Mouse (Mus musculus) MEL (cell line): ENCODE data around the gene Mtnr1b.

Experiments
- CHD1 ChIP-seq: IDR thresholded peaks from 2 replicates; pipeline ENCODE4 v1.6.1; 2012; ENCODE audit warnings: low read depth, mild to moderate bottlenecking, inconsistent platforms, low read length, improper control_type of control experiment
- CHD2 ChIP-seq: IDR thresholded peaks from 2 replicates; pipeline ENCODE4 v1.6.1; 2011; ENCODE audit warnings: low read length, improper control_type of control experiment
- CTCF ChIP-seq, 3 experiments: IDR thresholded peaks in 2 of 3; conservative IDR thresholded peaks in 1 of 3; 2 replicates each; pipeline ENCODE4 v1.5.1; 2011 to 2012; ENCODE audit warnings: low read length in 3 of 3, low read depth in 2 of 3, mild to moderate bottlenecking in 2 of 3, improper control_type of control experiment in 1 of 3, inconsistent platforms in 1 of 3, mixed read lengths in 1 of 3, moderate library complexity in 1 of 3; ENCODE audit not compliant: control insufficient read depth in 1 of 3, insufficient read depth in 1 of 3, poor library complexity in 1 of 3, severe bottlenecking in 1 of 3
- EP300 ChIP-seq, 2 experiments: IDR thresholded peaks; 2 replicates each; pipeline ENCODE4 v1.6.1; 2011; ENCODE audit warnings: improper control_type of control experiment in 2 of 2, low read length in 2 of 2, low read depth in 1 of 2, mild to moderate bottlenecking in 1 of 2
- GATA1 ChIP-seq: IDR thresholded peaks from 2 replicates; pipeline ENCODE4 v1.6.1; 2011; ENCODE audit warnings: low read depth, low read length, improper control_type of control experiment
- NELFE ChIP-seq: IDR thresholded peaks from 2 replicates; pipeline ENCODE4 v1.6.1; 2011; ENCODE audit warnings: low read depth, low read length, improper control_type of control experiment
- POLR2A ChIP-seq, 2 experiments: IDR thresholded peaks; 2 replicates each; pipeline ENCODE4 v1.6.1; 2011 to 2012; ENCODE audit warnings: low read length in 2 of 2, mild to moderate bottlenecking in 2 of 2, control low read depth in 1 of 2, improper control_type of control experiment in 1 of 2, low read depth in 1 of 2, moderate library complexity in 1 of 2; ENCODE audit not compliant: control insufficient read depth in 1 of 2, insufficient read depth in 1 of 2, poor library complexity in 1 of 2
- POLR2AphosphoS5 ChIP-seq: IDR thresholded peaks from 2 replicates; pipeline ENCODE4 v1.6.1; 2012; ENCODE audit warnings: low read depth, borderline replicate concordance, mild to moderate bottlenecking, inconsistent platforms, low read length, moderate library complexity, mixed read lengths
- SMC3 ChIP-seq: IDR thresholded peaks from 2 replicates; pipeline ENCODE4 v1.6.1; 2011; ENCODE audit warnings: low read depth, low read length, improper control_type of control experiment
- TBP ChIP-seq: IDR thresholded peaks from 2 replicates; pipeline ENCODE4 v1.8.0; 2011; ENCODE audit warnings: low read depth, low read length, improper control_type of control experiment
- ZKSCAN1 ChIP-seq: IDR thresholded peaks from 2 replicates; pipeline ENCODE4 v1.6.1; 2012; ENCODE audit warnings: low read depth, mild to moderate bottlenecking, inconsistent platforms, low read length, improper control_type of control experiment, moderate library complexity
- ZNF384 ChIP-seq: IDR thresholded peaks from 2 replicates; pipeline ENCODE4 v1.6.1; 2012; ENCODE audit warnings: low read depth, mild to moderate bottlenecking, inconsistent platforms, low read length, improper control_type of control experiment

DNA sequence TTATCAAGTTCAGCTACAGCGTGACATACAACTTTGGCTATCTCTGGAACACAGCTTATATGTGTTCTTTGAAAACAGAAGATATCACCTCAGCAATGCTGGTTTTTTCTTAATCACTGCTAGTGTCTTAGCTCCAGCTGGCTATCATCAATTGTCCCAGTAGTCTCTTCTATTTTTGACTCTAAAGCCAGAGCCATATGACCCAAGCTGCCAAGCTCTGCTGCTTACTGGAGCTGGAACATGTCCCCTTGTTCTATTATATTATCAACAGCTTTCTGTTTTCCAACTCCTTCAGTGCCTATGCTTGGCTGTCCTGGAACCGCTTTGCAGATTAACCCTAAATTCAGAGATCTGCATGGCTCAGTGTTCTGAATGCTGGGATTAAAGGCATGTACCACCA, 70.1 kb downstream of the Mtnr1b start:
- TF ChIP-seq ZNF384 (no peak), NELFE (no peak), CTCF (IDR thresholded peaks at IDR 0.05 in 2 of 3, conservative IDR thresholded peaks at IDR 0.05 in 1 of 3; ENCODE audit: control insufficient read depth in 1 of 3, insufficient read depth in 1 of 3, low read depth in 2 of 3, low read length in 3 of 3, poor library complexity in 1 of 3, severe bottlenecking in 1 of 3) (no peak), SMC3 (no peak), POLR2AphosphoS5 (no peak), POLR2A (IDR thresholded peaks at IDR 0.05; ENCODE audit: control insufficient read depth in 1 of 2, insufficient read depth in 1 of 2, low read depth in 1 of 2, low read length in 2 of 2, poor library complexity in 1 of 2) (no peak), CHD1 (no peak), GATA1 (no peak), CHD2 (no peak), EP300 (IDR thresholded peaks at IDR 0.05; ENCODE audit: low read depth in 1 of 2, low read length in 2 of 2) (no peak), ZKSCAN1 (no peak), TBP (no peak)
